Mouse (Mus musculus): Measurements from ENCODE around the gene Dolk.

Dolk gene

GRCm38 (mm10) chr2:30250166-30251128 lies 35.7 kb downstream of the Dolk start:
- DNase-seq (ENCODE audit: low spot score): no peak

- no peak for DNase-seq (ENCODE audit: low spot score)
These were observed 37.0 kb downstream of the Dolk start for GRCm38 (mm10) chr2:30249182-30249581.

DNA sequence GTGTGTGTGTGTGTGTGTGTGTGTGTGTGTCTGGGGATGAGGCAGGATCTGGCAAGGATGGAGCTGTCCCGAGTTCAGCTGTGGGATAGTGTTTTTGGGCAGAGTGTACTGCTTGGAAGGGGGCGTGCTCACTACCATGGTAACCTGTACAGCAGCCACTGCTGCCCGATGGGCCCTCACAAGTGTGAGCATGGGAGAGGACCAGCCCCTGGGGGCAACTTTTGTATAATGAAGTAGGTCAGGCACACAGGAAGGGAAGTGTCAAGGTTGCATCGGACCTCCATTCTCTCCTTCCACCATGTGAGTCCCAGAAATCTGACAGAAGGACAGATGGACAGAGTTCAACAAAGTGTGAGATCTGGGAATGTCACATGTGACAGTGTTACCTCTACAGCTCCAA lies 38.5 kb downstream of the Dolk start:
- DNase-seq (ENCODE audit: low spot score): no peak

- DNase-seq (ENCODE audit: low spot score): no peak
These were observed 39.1 kb downstream of the Dolk start for GRCm38 (mm10) chr2:30247036-30247435.

GRCm38 (mm10) chr2:30244595-30245178 lies 41.4 kb downstream of the Dolk start:
- no peak for DNase-seq (ENCODE audit: low spot score)

DNA sequence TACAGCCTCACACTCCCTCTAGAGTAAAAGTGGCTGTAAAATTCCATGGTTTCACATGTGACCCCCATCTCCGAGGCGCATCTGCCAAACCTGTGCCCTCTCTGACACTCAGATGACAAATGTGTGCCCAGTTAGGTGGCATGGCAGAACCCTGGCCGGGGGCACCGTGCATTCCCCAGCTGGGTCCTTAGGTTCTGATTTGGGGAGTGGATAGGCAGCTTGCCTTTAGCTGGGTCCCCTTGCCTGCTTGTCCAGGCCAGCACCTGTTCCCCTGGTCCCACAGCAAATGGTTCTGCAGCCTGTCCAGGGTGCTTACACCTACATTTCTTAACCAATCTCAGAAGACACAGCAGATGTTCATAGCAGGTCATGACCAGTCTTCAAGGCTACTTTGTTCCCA lies 42.7 kb downstream of the Dolk start:
- no peak for DNase-seq (ENCODE audit: low spot score)

- no peak for DNase-seq (ENCODE audit: low spot score)
These were observed 43.6 kb downstream of the Dolk start for GRCm38 (mm10) chr2:30242509-30242908.

DNA sequence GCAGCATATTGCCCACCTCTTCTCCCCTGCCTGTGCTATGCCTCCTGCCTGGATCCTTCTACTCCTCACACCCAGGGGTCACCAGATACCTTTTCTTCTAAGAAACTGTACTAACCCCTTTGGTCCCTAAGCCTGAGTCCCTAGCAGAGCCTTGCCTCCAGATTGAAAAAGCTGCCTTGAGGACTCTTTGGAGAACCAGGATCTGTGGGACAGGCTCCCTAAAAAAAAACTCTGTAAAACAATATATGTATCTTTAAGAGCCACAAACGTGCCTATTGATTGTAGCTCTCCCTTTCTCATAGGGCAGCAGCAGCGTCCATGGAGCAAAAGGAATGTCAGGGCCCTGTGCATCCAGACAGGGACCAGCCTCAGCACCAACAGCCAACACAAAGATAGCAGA lies 45.9 kb downstream of the Dolk start, which contains the start of gene Gm28035:
Gm28035 (plus strand) TSS at position 301 of the 400 bp plus-strand sequence.
- no peak for DNase-seq (ENCODE audit: low spot score)

- DNase-seq (ENCODE audit: low spot score): peak; percentile 54
These were observed 46.4 kb downstream of the Dolk start for GRCm38 (mm10) chr2:30239777-30240176.

DNA sequence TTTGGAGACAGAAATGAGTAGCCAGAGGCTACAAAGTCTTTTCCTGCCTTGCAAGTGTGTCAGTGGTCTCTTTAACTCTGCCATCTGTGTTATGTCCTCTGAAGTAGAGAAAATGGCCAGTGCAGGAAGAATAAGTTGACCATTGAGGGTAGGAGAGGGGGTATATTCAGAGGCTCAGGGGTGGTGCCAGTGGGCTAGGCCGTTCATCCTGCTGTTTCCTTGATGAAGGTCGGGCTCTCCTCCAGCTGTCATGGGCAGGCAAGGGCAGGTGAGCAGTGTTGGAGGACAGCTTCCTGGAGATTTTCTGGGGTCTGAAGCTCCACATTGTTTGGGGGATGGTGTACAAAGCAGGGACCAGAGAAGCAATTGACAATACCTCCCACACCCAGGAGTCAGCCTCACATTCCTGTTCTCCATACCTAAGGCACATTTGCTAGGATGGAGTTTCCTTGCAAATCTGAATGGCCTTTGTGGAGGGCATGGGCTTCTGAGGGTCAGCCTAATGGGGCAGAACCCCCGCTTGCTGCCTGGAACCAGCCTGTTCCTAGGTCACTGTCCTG lies 47.1 kb downstream of the Dolk start:
- no peak for DNase-seq (ENCODE audit: low spot score)

- DNase-seq (ENCODE audit: low spot score): no peak
These were observed 48.3 kb downstream of the Dolk start for GRCm38 (mm10) chr2:30237881-30238280.

GRCm38 (mm10) chr2:30237199-30237880 lies 48.8 kb downstream of the Dolk start, which contains the start of gene Lrrc8a:
Gene Lrrc8a, plus strand, starts transcription at chr2:30237715.
- peak; percentile 96 for DNase-seq (ENCODE audit: low spot score)

- DNase-seq (ENCODE audit: low spot score): peak; percentile 20
These were observed 49.5 kb downstream of the Dolk start for GRCm38 (mm10) chr2:30236426-30237198.

- no peak for DNase-seq (ENCODE audit: low spot score)
These were observed 50.5 kb downstream of the Dolk start for GRCm38 (mm10) chr2:30235593-30235992.

All from c-Kit-positive CD71-positive TER-119-positive erythroid progenitor cells, embryonic 14.5 days (primary cell).